Mouse (Mus musculus) lung, embryonic 16.5 days (tissue): ENCODE measurements around the gene Spcs1. TPM values are rescaled to one million over a fixed set of nuclear protein-coding genes. Genes with fewer than 3 reads are reported as not detected.
A peak's percentile ranks its signal among the peaks of the same experiment; 100 is the strongest.

ENCODE experiments used
- ATAC-seq: fragments of 200-750 bp; cut with Nextera tagmentation; 2 replicates; pipeline ENCODE4 v1.8.0; 2017; ENCODE audit warnings: low read depth, mild to moderate bottlenecking, moderate library complexity
- H3K27ac ChIP-seq: fragments of 300-500 bp; sonication (generic); 2 replicates; pipeline ENCODE4 v1.5.1; 2014; ENCODE audit warnings: mild to moderate bottlenecking, control low read depth, low read length
- H3K27me3 ChIP-seq: fragments of 300-500 bp; sonication (generic); 2 replicates; pipeline ENCODE4 v1.6.1; 2014; ENCODE audit warnings: low read depth, low read length, mixed read lengths; ENCODE audit not compliant: control insufficient read depth, insufficient read depth
- H3K36me3 ChIP-seq: fragments of 300-500 bp; sonication (generic); 2 replicates; pipeline ENCODE4 v1.6.1; 2014; ENCODE audit warnings: low read length; ENCODE audit not compliant: control insufficient read depth, insufficient read depth
- H3K4me1 ChIP-seq: fragments of 300-500 bp; sonication (generic); replicated peaks from 2 replicates; pipeline ENCODE4 v1.6.1; 2014; ENCODE audit warnings: low read length, mixed read lengths; ENCODE audit not compliant: control insufficient read depth, insufficient read depth
- H3K4me2 ChIP-seq: fragments of 300-500 bp; sonication (generic); 2 replicates; pipeline ENCODE4 v1.6.1; 2014; ENCODE audit warnings: low read depth, low read length, control low read depth
- H3K4me3 ChIP-seq: fragments of 300-500 bp; sonication (generic); 2 replicates; pipeline ENCODE4 v1.5.1; 2014; ENCODE audit warnings: mild to moderate bottlenecking, low read length, control low read depth
- H3K9ac ChIP-seq: fragments of 300-500 bp; sonication (generic); 2 replicates; pipeline ENCODE4 v1.6.1; 2014; ENCODE audit warnings: low read length, control low read depth
- H3K9me3 ChIP-seq: fragments of 300-500 bp; sonication (generic); 2 replicates; pipeline ENCODE4 v1.6.1; 2016; ENCODE audit warnings: low read length; ENCODE audit not compliant: control insufficient read depth
- WGBS: fragments of 180-500 bp; shearing (Covaris S2); extraction: QIAGEN DNeasy Blood & Tissue Kit; methylation state at CpG from one replicate; pipeline ENCODE4 v1.1.7; 2014; 5-methylcytosine and 5-hydroxymethylcytosine counted together
- polyA plus RNA-seq: library from polyadenylated mRNA; unstranded; fragments of >200 nt; fragmentation: Nextera tagmentation; extraction: Ambion mirVana; gene quantifications from 2 replicates; pipeline ENCODE4 v1.2.1, GENCODE M21; 2015

Spcs1 gene
- polyA plus RNA-seq = 434 and 441 TPM in 2 replicates

- H3K4me2 ChIP-seq = peak within 1 kb of the TSS; percentile 84
- H3K9me3 ChIP-seq = no peaks in the 10 kb centered on the region
- H3K27me3 ChIP-seq = no peaks in the 10 kb centered on the region
- under 1% methylated on average over 72 of the region's 84 CpGs for WGBS
- peak within 1 kb of the TSS; percentile 96 for H3K4me3 ChIP-seq
- H3K27ac ChIP-seq = peak within 1 kb of the TSS; percentile 95
- H3K36me3 ChIP-seq = no peaks in the 10 kb centered on the region
- H3K4me1 ChIP-seq = peaks cover 10% of the 10 kb centered on the region
- peak within 1 kb of the TSS; percentile 96 for H3K9ac ChIP-seq
- ATAC-seq = peak; percentile 95
Observed at GRCm38 (mm10) chr14:31001307-31002205, at the start of gene Spcs1, which contains the start of gene Glt8d1. Gene Spcs1, minus strand, starts transcription at chr14:31001672. Gene Glt8d1, plus strand, starts transcription at chr14:31001400.

- no peak overlapping the region for H3K4me2 ChIP-seq
- 93% methylated on average over 1 of the region's 1 CpGs for WGBS
- peaks cover 36% of the 10 kb centered on the region for H3K36me3 ChIP-seq
- no peak overlapping the region for H3K9ac ChIP-seq
- H3K4me3 ChIP-seq = no peak overlapping the region
- no peaks in the 10 kb centered on the region for H3K9me3 ChIP-seq
- H3K4me1 ChIP-seq = no peaks in the 10 kb centered on the region
- H3K27me3 ChIP-seq = no peaks in the 10 kb centered on the region
- H3K27ac ChIP-seq = no peak overlapping the region
- ATAC-seq = no peak
Observed at GRCm38 (mm10) chr14:31045817-31046216, 44.3 kb upstream of the Spcs1 start.

- 89% methylated on average over 5 of the region's 5 CpGs for WGBS
- no peaks in the 10 kb centered on the region for H3K4me1 ChIP-seq
- H3K27me3 ChIP-seq = no peaks in the 10 kb centered on the region
- H3K27ac ChIP-seq = no peak overlapping the region
- H3K9me3 ChIP-seq = no peaks in the 10 kb centered on the region
- no peak overlapping the region for H3K4me3 ChIP-seq
- no peak overlapping the region for H3K9ac ChIP-seq
- H3K4me2 ChIP-seq = no peak overlapping the region
- H3K36me3 ChIP-seq = peaks cover 34% of the 10 kb centered on the region
- no peak for ATAC-seq
Observed at GRCm38 (mm10) chr14:31045296-31045695, 43.8 kb upstream of the Spcs1 start.

- H3K9me3 ChIP-seq = no peaks in the 10 kb centered on the region
- no peak overlapping the region for H3K9ac ChIP-seq
- H3K27ac ChIP-seq = no peak overlapping the region
- 70% methylated on average over 3 of the region's 3 CpGs for WGBS
- peaks cover 30% of the 10 kb centered on the region for H3K36me3 ChIP-seq
- no peak overlapping the region for H3K4me3 ChIP-seq
- ATAC-seq = no peak
- no peaks in the 10 kb centered on the region for H3K27me3 ChIP-seq
- no peak overlapping the region for H3K4me2 ChIP-seq
- no peaks in the 10 kb centered on the region for H3K4me1 ChIP-seq
Observed at GRCm38 (mm10) chr14:31025785-31026184, 24.3 kb upstream of the Spcs1 start.

- no peaks in the 10 kb centered on the region for H3K9me3 ChIP-seq
- 31% methylated on average over 1 of the region's 1 CpGs for WGBS
- H3K9ac ChIP-seq = no peak overlapping the region
- H3K36me3 ChIP-seq = peaks cover 22% of the 10 kb centered on the region
- H3K4me2 ChIP-seq = no peak overlapping the region
- peaks cover 11% of the 10 kb centered on the region for H3K4me1 ChIP-seq
- no peak for ATAC-seq
- no peak overlapping the region for H3K4me3 ChIP-seq
- H3K27me3 ChIP-seq = no peaks in the 10 kb centered on the region
- no peak overlapping the region for H3K27ac ChIP-seq
Observed at GRCm38 (mm10) chr14:31022579-31022978, 21.1 kb upstream of the Spcs1 start.

- ATAC-seq = peak; percentile 97
- Histone ChIP-seq H3K9me3 (no peaks in the 10 kb centered on the region), H3K27me3 (no peaks in the 10 kb centered on the region), H3K4me3 (peak overlapping the region; percentile 67), H3K36me3 (peaks cover 18% of the 10 kb centered on the region), H3K27ac (peak overlapping the region; percentile 98), H3K4me1 (peaks cover 15% of the 10 kb centered on the region), H3K9ac (peak overlapping the region; percentile 95), H3K4me2 (peak overlapping the region; percentile 67)
- WGBS = 2% methylated on average over 27 of the region's 56 CpGs
Observed at GRCm38 (mm10) chr14:31019331-31020205, 18.1 kb upstream of the Spcs1 start.

- peak; percentile 94 for ATAC-seq
- H3K4me2 ChIP-seq = peak within 1 kb of the TSS; percentile 91
- peaks cover 25% of the 10 kb centered on the region for H3K36me3 ChIP-seq
- peak within 1 kb of the TSS; percentile 98 for H3K27ac ChIP-seq
- no peaks in the 10 kb centered on the region for H3K9me3 ChIP-seq
- H3K27me3 ChIP-seq = no peaks in the 10 kb centered on the region
- peak within 1 kb of the TSS; percentile 95 for H3K9ac ChIP-seq
- H3K4me3 ChIP-seq = peak within 1 kb of the TSS; percentile 67
- WGBS = under 1% methylated on average over 35 of the region's 53 CpGs
- peaks cover 15% of the 10 kb centered on the region for H3K4me1 ChIP-seq
Observed at GRCm38 (mm10) chr14:31018860-31019291, 17.4 kb upstream of the Spcs1 start, which contains the start of the genes Pbrm1 and Gnl3. Gene Pbrm1, plus strand, starts transcription at chr14:31019138. Gene Gnl3, minus strand, starts transcription at chr14:31019152.

- Histone ChIP-seq H3K27me3 (no peaks in the 10 kb centered on the region), H3K9ac (peak overlapping the region; percentile 95), H3K4me1 (peaks cover 15% of the 10 kb centered on the region), H3K36me3 (peaks cover 32% of the 10 kb centered on the region), H3K4me2 (peak overlapping the region; percentile 91), H3K9me3 (no peaks in the 10 kb centered on the region), H3K4me3 (peak overlapping the region; percentile 67), H3K27ac (no peak overlapping the region)
- no peak for ATAC-seq
- WGBS = 0% methylated on average over 2 of the region's 2 CpGs
Observed at GRCm38 (mm10) chr14:31017854-31018253, 16.4 kb upstream of the Spcs1 start.

GRCm38 (mm10) chr14:31016063-31016462 lies 14.6 kb upstream of the Spcs1 start:
- WGBS = 74% methylated on average over 1 of the region's 1 CpGs
- no peak for ATAC-seq

More at GRCm38 (mm10) chr14:31016063-31016462, 14.6 kb upstream of the Spcs1 start:
- H3K4me1 ChIP-seq = peaks cover 15% of the 10 kb centered on the region
- no peak overlapping the region for H3K27ac ChIP-seq
- H3K27me3 ChIP-seq = no peaks in the 10 kb centered on the region
- H3K9ac ChIP-seq = no peak overlapping the region
- H3K4me2 ChIP-seq = no peak overlapping the region
- no peak overlapping the region for H3K4me3 ChIP-seq
- no peaks in the 10 kb centered on the region for H3K9me3 ChIP-seq
- H3K36me3 ChIP-seq = peaks cover 46% of the 10 kb centered on the region
